Mouse (Mus musculus): ENCODE results near the gene Ndufa8.

Ndufa8 gene

DNA sequence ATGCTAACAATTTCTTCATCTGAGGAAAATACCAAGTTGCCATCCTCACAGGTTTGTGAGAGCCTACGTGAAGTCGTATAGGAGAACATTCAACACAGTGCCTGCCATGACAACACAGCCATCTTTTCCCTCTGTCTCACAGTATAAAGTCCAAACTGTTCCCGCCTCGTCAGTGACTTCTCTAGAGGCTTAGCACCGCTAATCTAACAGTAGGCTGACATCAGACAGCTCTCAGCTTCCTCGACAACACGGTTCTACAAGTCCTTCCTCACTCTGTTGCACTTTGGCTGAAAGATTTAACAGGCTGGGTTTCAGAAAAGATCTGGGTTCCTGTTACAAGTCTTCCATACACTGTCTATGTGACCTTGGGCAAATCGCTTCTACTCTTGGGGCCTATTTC, 1.0 kb downstream of the Ndufa8 start:
- no peak for ATAC-seq (ENCODE audit: low TSS enrichment)

DNA sequence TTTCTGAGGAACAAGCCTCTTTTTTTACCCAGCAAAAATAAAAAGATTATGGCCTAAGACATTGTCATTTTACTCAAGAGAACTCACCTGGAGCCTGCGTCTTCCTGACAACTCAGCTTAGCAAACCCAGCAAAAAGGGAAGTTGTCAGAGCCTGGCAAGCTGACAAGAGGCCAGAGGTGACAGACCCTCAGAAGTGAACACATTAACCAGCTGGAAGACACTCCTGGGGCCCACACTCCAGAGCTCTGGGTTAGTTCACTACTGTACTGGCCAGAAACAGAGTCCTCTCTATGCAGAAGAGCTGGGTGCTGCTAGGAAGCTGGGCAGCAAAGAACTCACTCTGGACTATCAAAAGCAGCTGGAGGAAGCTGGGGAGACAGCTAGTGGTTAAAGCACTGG, 8.3 kb downstream of the Ndufa8 start:
- no peak for ATAC-seq (ENCODE audit: low TSS enrichment)

DNA sequence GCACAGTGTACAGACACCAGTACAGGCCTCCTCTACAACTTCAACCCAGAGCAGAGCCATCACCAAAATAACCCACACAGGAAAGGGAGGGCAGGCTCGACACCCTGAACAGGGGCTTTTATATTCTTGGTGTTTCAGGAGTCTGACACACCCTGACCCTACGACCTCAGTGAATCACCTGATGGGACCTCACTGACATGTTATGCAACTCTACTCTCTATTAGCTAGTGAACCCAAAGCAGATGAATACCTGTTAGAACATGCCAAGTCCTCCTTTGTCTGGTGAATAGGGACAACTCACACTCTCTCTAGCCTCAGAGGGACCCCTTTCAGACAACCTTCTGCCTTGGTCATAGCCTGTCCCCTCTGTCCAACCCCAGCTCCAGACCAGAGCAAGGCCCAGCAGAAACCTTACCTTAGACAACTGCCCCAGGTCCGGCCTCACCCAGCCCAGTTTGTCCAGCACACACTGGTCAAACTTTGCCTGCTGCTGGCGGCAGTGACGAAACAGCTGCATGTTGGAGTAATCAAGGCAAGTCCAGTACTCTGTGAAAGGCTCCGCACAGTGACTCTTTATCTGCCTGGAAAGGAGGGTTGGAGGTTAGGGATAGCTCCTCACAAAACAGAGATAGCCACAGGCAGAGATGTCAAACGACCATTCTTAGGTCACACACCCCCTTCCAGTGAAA, 9.8 kb downstream of the Ndufa8 start:
- no peak for ATAC-seq (ENCODE audit: low TSS enrichment)

DNA sequence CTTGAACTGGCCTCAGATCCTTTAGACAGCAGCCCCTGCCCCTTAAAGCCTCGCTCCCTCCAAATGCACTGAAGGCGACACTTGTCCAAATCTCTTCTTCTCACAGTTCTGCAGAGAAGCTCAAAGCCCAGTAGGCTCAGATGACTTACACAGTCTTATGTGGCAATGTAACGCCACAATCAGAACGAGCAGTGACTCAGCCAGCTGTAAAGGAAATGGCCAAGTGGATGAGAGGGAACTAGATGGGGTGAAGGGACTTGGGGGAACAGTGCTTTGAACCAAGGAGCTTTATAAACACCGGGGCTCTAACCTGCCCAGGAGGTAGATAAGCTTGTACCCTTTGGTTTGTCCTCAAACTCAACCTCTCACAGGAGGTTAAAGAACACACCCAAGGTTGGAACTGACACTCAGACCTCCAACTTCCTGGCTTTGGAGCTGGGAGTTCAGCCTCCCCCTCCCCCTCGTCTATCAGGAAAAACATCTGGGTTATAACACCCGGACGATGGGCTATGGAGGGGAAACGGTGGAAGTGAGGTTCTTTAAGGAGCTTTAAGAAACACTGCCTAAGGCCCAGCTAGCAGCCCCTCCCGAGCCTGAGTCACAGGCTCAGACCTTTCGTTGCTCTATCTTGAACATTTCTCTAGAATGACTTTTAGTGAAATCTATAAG, 13.7 kb downstream of the Ndufa8 start:
- ATAC-seq (ENCODE audit: low TSS enrichment): no peak

DNA sequence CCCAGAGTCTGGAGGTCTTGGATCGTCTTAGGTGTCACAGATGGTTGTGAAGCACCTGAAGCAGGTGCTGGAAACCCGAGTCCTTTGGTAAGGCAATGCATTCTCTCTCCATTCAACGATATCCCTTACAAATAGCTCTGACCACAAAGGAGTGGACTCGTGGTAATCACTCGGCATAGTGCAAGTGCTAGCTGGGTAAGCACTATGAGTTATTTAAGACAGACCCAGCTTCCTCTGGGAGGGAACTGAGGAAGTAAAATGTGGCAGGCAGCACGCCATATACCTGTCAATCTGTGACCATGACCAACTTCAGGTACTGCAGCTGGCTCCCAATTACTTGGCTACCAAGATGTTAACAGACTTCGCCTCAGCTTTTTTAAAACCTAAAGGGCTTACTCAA, 14.3 kb downstream of the Ndufa8 start:
- no peak for ATAC-seq (ENCODE audit: low TSS enrichment)

DNA sequence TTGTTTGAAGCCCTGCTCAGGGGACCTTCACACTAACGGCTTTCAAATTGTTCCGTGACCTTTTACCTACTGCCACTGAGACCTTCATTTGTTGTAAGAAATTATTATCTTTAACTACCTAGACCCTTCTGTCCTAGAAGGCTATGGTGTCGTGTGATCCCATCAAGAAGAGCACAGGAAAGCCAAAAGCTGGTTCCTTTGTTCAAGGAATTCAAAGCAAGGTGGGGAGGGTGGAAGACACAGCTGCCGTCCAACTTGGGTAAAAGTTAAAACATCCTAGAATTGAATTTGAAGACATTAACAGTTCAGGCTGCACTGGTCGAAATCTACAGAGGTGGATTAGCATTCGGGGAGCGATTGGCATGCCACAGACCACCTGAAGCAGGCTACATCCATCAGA, 15.2 kb downstream of the Ndufa8 start:
- ATAC-seq (ENCODE audit: low TSS enrichment): no peak

DNA sequence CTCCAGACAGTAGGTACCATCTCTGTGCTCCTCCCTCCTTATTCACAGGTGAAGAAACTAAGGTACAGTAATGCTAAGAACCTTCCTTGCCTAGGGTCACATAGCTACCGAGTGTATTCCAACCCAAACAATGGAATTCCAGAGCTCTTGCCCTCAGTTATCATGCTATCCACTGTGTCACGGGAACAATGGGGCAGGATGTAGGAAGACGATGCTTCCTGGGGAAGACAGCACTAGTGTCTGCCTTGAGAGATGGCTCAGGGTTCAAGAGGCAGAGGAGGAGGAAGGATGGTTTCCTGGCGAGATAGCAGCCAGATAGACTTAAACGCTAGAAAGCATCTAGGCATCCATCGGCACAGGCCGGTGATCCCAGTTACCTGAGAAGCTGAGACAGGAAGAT, 16.3 kb downstream of the Ndufa8 start:
- no peak for ATAC-seq (ENCODE audit: low TSS enrichment)

DNA sequence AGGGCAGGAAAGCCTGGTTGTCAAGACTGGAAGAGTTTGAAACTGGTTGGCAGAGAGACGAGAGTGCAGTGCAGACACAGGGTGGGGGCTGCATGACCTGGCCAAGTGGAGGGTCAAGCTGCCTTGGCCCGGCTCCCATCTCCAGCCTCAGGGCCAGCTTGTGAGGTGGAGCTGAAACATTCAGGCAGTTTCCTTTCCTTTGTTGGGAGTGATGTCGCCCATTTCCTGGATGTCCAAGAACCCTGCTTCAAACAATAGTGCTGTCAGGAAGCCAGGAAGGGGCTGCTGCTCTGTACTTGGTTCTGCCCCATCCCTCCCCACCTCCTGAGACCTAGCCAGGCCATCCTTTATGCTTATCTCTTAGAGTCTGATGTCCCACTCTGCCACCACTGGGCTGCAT, 25.9 kb downstream of the Ndufa8 start:
- no peak for ATAC-seq (ENCODE audit: low TSS enrichment)

DNA sequence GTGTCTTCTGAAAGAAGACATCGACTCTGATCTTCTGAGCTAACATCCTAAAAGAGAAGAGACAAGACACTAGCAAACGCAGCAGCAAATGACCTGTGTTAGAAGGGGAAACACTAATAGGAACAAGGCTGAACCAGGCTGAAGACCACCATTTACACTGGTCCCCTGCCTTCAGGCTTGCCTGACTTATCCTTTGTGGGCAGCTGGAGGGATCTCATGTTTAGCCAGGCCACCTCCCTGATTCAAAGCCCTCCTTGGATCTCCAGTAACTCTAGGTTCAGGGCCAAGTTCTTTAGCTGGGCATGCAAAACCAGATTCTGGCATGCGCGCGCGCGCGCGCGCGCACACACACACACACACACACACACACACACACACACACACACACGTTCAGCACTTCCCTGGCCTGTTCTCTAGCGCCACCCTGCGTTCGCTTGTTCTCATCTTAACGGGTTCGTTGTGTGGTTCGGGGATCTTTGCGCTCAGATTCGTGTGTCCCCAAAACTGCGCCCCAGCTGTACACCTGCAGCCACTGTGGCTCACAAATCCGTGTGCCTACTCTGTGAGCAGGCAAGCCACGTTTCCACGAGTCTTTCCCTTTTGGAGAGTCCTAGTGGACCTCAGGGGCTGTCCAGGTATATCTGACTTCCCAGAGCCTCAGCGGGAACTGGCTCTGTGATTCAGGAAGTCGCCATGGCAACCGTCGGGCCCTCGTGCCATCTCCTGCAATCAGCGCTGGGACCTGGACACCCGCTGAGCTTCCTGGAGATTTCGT, 27.6 kb downstream of the Ndufa8 start:
- peak; percentile 97 for ATAC-seq (ENCODE audit: low TSS enrichment)

DNA sequence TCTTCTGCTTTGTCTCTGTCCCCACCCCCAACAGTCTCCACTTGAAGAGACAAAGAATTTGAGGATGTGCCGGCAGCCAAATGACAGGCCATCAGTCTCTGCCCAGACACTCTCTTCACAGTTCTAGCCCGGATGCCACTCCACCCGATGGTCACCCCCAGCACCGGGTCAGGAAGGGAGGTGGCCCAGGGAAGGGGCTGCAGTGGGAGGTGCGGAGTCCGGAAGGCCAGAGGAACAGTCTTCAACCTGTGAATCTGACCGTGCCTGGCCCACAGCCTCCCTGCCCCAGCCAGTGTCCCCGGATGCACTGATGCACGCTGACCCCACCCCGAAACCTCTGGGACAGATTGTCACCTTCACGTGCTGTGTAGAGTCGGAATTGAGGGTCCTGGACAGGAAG, 36.2 kb downstream of the Ndufa8 start:
- no peak for ATAC-seq (ENCODE audit: low TSS enrichment)

DNA sequence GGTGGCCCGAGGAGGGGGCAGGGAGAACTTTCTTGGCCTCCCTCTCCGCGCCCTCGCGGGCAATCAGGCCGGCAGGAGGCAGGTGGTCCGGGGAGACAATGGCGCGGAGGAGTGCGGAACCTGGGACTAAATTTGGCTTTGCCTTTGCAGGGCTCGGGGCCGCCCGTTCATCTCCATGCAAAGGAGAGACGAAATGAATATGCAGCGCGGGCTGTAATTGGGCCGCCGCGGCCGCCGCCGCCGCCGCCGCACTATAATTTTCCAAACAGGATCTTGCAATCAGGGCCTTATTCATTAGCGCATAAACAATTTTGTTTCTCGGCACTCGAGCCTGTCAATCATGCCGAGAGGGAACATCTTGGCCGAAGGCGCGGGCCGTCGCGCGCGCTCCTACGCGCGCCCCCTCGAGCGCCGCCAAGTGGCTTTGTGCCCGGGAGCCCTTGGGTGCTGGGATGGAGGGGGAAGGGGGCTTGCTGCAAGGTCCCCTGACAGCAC, 37.8 kb downstream of the Ndufa8 start:
- ATAC-seq (ENCODE audit: low TSS enrichment): peak; percentile 44

DNA sequence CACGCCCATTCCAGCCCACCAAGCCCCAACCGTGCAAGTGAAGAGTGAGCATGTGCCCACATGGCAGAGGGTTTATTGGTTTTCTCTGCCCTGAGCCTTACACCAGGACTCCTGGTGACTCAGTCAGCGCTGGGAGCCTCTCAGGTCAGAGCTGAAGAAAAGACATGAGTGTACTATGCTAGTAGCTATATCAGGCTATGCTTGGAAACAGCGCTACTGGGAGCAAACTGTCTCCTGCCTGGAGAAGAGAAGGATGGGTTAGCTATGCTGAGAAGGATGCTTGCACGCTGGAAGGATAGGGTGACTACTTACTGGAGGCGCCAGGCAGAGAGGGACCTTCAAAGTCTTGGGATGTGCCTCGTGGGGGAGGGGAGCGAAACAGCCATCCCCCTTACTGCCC, 38.6 kb downstream of the Ndufa8 start:
- ATAC-seq (ENCODE audit: low TSS enrichment): peak; percentile 53; the same call in 1 of the 2 replicates

DNA sequence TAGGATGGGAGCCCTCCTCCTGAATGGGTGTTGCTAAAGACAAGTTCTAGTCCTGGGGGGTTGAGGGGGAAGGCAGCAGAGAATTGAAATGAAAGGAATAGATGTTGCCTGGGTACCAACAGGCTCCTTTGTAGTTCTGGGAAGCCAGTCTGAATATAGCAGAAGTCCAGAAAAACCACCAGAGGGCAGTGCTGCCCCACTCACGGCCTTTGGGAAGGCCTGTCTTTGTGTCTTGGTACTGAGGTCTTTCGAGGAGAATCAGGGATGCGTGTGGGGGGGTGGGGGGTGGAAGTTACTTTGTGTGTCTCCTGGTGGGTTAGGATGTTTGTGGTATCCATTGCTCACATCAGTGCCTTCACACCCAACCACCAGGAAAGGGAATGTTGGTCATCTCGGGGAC, 39.8 kb downstream of the Ndufa8 start:
- peak; percentile 64 for ATAC-seq (ENCODE audit: low TSS enrichment)

DNA sequence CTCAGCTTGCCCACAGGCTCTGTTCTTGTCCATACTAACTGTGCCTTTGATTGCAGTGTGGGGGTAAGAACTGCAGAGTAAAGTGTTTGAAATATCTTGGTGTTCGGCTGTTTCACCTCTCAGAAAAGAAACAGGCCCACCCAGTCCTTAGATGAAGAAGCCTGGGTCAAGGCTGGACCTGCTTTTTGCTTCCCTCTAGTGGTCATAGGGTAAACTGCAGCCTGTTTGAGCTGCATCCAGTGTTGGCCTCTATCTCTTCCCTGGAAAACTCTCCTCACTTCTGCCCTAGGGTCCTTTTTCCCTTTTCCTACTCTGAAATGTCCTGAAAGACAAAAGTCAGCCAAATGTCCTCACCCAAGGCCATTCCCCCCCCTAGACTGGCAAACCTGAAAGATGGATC, 41.1 kb downstream of the Ndufa8 start:
- no peak; the same call in 1 of the 2 replicates for ATAC-seq (ENCODE audit: low TSS enrichment)

DNA sequence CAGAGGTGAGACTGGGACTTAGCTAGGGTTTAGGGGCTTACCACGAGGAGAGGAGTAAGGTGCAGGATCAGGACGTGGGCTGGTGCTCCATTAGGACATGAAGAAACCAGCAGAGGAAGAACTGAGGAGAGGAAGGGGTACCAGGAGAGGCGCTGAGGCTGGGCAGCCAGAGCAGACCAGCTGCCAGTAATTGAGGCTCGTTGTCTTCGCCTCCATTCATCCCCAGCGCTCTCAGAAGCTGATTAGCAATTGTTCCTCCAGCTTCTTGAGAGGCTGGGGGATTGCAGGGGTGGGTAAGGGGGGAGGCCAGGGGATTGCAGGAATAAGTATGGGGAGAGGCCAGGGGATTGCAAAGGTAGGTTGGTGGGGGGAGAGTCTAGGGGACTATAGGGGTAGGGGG, 47.0 kb downstream of the Ndufa8 start:
- ATAC-seq (ENCODE audit: low TSS enrichment): no peak

DNA sequence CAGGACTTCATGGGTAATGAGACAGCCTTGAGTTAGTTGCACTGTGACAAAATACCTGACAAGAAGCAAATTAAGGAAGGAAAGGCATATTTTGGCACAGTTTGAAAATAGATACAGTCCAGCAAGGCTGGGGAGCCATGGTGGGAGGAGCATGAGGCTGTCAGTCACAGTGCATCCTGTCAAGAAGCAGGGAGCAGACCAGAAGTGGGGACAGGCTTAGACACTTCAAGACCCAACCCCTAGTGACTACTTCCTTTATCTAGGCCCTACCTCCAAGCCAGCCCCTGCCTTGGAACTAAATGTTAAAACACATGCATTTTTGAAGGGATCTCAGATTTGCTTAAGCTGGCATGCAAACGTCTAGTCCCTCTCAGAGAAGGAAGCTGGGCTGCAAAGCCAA, 48.8 kb downstream of the Ndufa8 start:
- peak; percentile 56 for ATAC-seq (ENCODE audit: low TSS enrichment)

DNA sequence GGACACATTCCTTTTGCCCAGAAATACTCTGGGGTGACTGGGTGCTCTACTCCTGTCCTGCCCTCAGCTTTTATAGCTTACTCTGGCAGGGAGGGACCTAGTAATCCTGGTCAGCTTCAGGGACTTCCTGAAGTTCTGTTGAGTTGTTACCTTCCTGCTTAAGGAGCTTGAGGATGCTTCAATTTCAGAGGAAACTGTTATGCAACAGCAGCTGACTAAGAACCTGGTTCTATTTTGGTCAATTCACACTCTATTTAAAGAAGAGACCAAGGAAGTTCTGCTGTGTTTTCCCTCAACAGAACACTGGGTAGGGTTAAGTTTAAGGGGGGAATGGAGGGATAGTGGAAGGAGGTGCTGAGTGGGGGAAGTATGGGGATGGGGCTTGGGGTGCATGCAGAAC, 50.0 kb downstream of the Ndufa8 start:
- peak; percentile 55 for ATAC-seq (ENCODE audit: low TSS enrichment)

DNA sequence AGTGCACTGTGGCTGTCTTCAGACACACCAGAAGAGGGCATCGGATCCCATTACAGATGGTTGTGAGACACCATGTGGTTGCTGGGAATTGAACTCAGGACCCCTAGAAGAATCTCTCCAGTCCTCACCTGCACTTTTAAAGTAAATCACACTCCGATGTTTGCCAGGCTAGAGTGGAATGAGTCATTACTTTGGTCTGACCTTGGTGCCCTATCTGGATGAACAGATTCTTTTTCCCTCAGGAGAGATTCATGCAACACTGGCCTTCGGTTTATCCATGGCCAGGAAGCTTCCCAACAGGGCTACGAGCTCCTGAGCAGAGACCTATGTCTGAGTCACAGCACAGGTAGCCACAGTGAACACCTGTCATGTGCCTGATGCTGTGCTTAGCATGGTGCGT, 50.8 kb downstream of the Ndufa8 start:
- ATAC-seq (ENCODE audit: low TSS enrichment): no peak

DNA sequence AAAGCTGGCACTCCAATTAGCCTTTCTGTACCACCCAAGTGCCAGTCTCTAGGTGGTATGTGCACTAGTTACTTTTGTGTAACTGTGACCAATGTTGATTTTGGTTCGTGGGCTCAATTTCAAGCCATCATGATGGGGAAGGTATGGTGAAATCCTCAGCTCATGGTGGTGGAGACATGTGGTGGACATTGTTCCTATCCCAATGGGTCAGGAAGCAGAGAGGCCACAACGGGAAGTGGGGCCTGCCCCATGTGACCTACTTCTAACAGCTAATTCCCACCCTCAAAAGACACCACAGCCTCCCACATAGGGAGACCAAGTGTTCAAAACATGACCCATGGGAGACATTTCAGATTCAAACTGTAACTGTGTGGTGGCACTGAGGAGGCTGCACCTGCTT, 52.5 kb downstream of the Ndufa8 start:
- no peak for ATAC-seq (ENCODE audit: low TSS enrichment)

DNA sequence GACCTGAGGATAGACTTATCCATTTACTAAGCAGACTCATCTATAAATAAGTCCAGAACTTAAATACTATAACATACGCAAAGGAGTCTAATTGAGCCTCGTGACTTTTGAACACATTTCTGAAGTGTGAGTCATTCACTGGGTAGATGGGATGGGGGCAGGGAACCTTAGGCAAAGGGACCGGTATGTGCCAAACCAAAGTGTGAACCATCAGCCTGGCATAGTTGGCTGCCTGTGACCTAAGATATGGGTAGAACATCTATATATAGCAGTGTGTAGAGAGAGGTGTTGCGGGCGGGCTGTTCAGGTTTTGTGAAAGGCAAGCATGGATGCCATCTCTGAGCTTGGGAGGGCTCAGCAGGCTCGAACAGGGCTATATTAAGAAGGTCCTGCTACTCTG, 54.9 kb downstream of the Ndufa8 start:
- peak; percentile 69 for ATAC-seq (ENCODE audit: low TSS enrichment)

DNA sequence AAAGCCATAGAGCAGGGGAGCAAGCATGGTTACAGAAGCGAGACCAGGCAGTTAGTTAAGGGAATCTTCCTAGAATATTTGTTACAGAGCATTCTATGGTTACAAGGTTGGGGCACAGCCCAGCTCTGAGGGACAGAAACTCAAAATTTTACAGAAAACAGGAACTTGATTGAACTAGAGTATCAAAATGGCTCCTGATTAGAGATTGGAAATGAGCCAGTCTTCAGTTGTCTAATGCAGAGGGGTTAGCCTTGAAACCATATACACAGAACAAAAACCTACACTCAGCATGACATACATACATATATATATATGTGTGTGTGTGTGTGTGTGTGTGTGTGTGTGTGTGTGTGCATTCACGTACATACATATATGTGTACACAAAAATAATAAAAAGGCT, 55.7 kb downstream of the Ndufa8 start:
- no peak for ATAC-seq (ENCODE audit: low TSS enrichment)

DNA sequence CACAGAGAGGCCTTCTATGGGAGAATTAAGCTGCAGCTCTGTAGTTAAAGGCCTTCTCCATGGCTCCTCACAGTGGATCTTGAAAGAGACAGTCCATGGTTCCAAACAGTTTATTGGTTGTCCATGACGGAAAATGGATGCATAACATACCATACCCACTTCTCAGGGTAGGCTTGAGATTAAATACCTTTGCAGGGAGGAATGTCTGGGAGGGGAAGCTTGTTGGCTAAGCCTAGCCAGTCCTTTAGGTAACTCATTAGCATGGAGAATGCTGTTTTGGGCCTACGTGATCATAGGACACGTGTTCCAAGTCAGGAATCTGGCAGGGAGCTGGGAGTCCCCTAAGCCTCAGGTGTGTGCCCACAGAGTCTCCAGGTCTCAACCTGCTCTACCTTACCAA, 56.9 kb downstream of the Ndufa8 start:
- ATAC-seq (ENCODE audit: low TSS enrichment): no peak

Data from frontal cortex, adult (tissue).